Mouse (Mus musculus): Measurements from ENCODE around the gene Vangl2.

- TF ChIP-seq POLR2A (IDR thresholded peaks at IDR 0.05; ENCODE audit: insufficient read depth, low read depth, low read length) (no peak), CTCF (IDR thresholded peaks at IDR 0.05) (no peak)
Observed at GRCm38 (mm10) chr1:172052766-172053279, 24.6 kb upstream of the Vangl2 start.
